Mouse (Mus musculus) ES-Bruce4 (cell line): ENCODE results near the gene Prkn.

Source experiments
- CTCF ChIP-seq: IDR thresholded peaks from one replicate; pipeline ENCODE4 v1.8.1; 2011; ENCODE audit warnings: low read depth, low read length
- EP300 ChIP-seq: IDR thresholded peaks from 2 replicates; pipeline ENCODE4 v1.6.1; 2011; ENCODE audit warnings: low read depth, low read length; ENCODE audit not compliant: insufficient read depth

DNA sequence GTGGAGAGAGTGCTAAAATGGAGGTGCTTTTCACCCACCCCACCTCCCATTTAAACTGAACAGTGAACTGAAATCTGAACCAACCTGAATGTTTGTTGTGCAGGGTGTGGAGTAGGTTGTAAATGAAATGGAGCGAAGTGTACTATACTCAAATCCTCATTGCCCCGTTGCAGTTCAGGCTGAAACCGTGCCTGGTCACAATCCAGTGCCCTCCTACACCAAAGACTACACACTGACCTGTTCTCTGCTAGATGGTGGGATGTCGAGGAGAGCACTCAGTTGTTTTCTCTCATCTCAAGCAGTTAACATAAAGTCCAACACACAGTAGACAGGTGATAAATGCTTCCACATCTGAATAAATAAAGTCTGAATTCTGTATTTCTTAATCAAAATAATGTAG, 574.1 kb downstream of the Prkn start:
- TF ChIP-seq CTCF = no peak
- no peak for TF ChIP-seq EP300
